20 mouse cellular contexts compared by ENCODE assay signal in the genomic region with DNA sequence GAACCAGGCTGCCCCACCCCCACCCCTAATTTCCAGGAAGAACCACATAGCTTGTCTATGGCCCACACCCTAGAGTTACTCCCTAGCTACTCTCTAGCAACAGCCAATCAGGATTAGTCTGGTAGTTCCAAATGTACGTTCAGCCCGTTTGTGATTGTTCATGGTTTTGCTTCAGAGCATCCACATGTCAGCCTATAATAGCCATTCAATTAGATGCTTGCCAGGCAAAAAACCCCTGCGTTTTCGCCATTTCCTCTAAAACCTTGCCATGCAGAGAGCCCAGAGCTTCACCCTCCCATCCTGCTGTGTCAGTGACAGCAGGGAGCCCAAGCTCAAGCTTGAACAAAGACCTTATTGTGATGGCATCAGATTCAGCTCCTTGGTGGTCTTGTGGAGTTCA. TPM values are rescaled to one million over a fixed set of nuclear protein-coding genes. Genes with fewer than 3 reads are reported as not detected.
DNase-seq lines count a peak whose midpoint lies in the region; ATAC-seq and TF ChIP-seq lines count a peak whose summit lies in the region.
"Had no signal": no experiment of that assay in that cellular context is flagged by ENCODE, and none has a peak within 500 bp of the region (broad histone marks: within the 10 kb centered on the region; RNA-seq: fewer than 3 reads in every experiment).

No protein-coding gene starts in this region.

- no peaks in the 10 kb centered on the region for H3K9me3 ChIP-seq in hindbrain, embryonic 10.5 days
- no peaks in the 10 kb centered on the region for H3K9me3 ChIP-seq in hindbrain, postnatal 0 days (ENCODE audit: low read length)
- no peaks in the 10 kb centered on the region for H3K9me3 ChIP-seq in hindbrain, embryonic 13.5 days
- no peaks in the 10 kb centered on the region for H3K9me3 ChIP-seq in neural tube, embryonic 12.5 days
- H3K9me3 ChIP-seq: G1E; heart, embryonic 13.5 days; liver, embryonic 12.5 days; lung, embryonic 15.5 days had no signal

- no peak overlapping the region for H3K9ac ChIP-seq in hindbrain, postnatal 0 days (replicated peaks; ENCODE audit: low read length)
- H3K9ac ChIP-seq in hindbrain, embryonic 13.5 days = no peak overlapping the region
- H3K9ac ChIP-seq in neural tube, embryonic 12.5 days = no peak overlapping the region
- H3K9ac ChIP-seq in heart, adult 2 months (ENCODE audit: low read depth, low read length) = no peak overlapping the region
- H3K9ac ChIP-seq: heart, embryonic 13.5 days; liver, embryonic 12.5 days; lung, embryonic 15.5 days had no signal

- DNase-seq in hindbrain, embryonic 10.5 days (ENCODE audit: low spot score) = peak; percentile 49
- DNase-seq in hindbrain, postnatal 0 days (ENCODE audit: low spot score) = no peak
- peak; percentile 51 for DNase-seq in ZHBTc4 (ENCODE audit: low read depth, low spot score)
- no peak for DNase-seq in heart, adult 2 months
- DNase-seq in heart, postnatal 14 days = no peak
- DNase-seq: B cell, adult 2 months; cerebellum, adult 11 months; gastrocnemius, postnatal 36 days; kidney, adult 18-20 months; kidney, postnatal 25 days; thymus, adult 2 months had no signal

- ATAC-seq in hindbrain, postnatal 0 days = no peak
- peak; percentile 63; the same call in 1 of the 2 replicates for ATAC-seq in hindbrain, embryonic 13.5 days (ENCODE audit: low FRiP score)
- ATAC-seq in neural tube, embryonic 12.5 days (ENCODE audit: low FRiP score, low read depth) = peak; percentile 72
- ATAC-seq in activated CD4-positive, CD25-positive, alpha-beta regulatory T cell, adult 4 months = no peak
- ATAC-seq: forebrain, embryonic 16.5 days; liver, embryonic 12.5 days had no signal

- TF ChIP-seq EP300 in heart, adult 2 months (IDR thresholded peaks at IDR 0.05; ENCODE audit: insufficient read depth, low read depth, low read length) = no peak

- no peaks in the 10 kb centered on the region for H3K79me2 ChIP-seq in heart, adult 2 months (replicated peaks; ENCODE audit: control insufficient read depth, insufficient read depth, low read length)

- no peaks in the 10 kb centered on the region for H3K27me3 ChIP-seq in hindbrain, embryonic 10.5 days (ENCODE audit: insufficient read depth, poor library complexity, severe bottlenecking)
- no peaks in the 10 kb centered on the region for H3K27me3 ChIP-seq in hindbrain, postnatal 0 days (ENCODE audit: insufficient read depth, low read length)
- no peaks in the 10 kb centered on the region for H3K27me3 ChIP-seq in hindbrain, embryonic 13.5 days
- no peaks in the 10 kb centered on the region for H3K27me3 ChIP-seq in neural tube, embryonic 12.5 days (replicated peaks)
- H3K27me3 ChIP-seq in heart, adult 2 months (ENCODE audit: control insufficient read depth, insufficient read depth, low read length) = no peaks in the 10 kb centered on the region
- H3K27me3 ChIP-seq: heart, embryonic 13.5 days; liver, embryonic 12.5 days; lung, embryonic 15.5 days had no signal

- no peak overlapping the region for H3K4me3 ChIP-seq in hindbrain, embryonic 10.5 days
- no peak overlapping the region for H3K4me3 ChIP-seq in hindbrain, postnatal 0 days (ENCODE audit: low read length)
- H3K4me3 ChIP-seq in hindbrain, embryonic 13.5 days = no peak overlapping the region
- no peak overlapping the region for H3K4me3 ChIP-seq in neural tube, embryonic 12.5 days
- no peak overlapping the region for H3K4me3 ChIP-seq in heart, adult 2 months
- H3K4me3 ChIP-seq: heart, embryonic 13.5 days; liver, embryonic 12.5 days; lung, embryonic 15.5 days had no signal

- 4% methylated on average over 4 of the region's 4 CpGs for WGBS in hindbrain, embryonic 10.5 days
- 15% methylated on average over 4 of the region's 4 CpGs for WGBS in hindbrain, postnatal 0 days
- WGBS in hindbrain, embryonic 13.5 days = 3% methylated on average over 4 of the region's 4 CpGs
- WGBS in neural tube, embryonic 12.5 days = 5% methylated on average over 4 of the region's 4 CpGs
- 51% methylated on average over 4 of the region's 4 CpGs for WGBS in heart, adult 2 months

- no peak for TF ChIP-seq POLR2A in heart, adult 2 months (IDR thresholded peaks at IDR 0.05; ENCODE audit: insufficient read depth, low read depth, low read length)

- intact Hi-C loops in heart, adult 2 months (cut with DNase I) = no loop called here
- intact Hi-C loops in heart, postnatal 14 days (cut with DNase I) = no loop called here

- peaks cover 21% of the 10 kb centered on the region for H3K4me1 ChIP-seq in hindbrain, embryonic 10.5 days (replicated peaks)
- no peaks in the 10 kb centered on the region for H3K4me1 ChIP-seq in hindbrain, postnatal 0 days (ENCODE audit: insufficient read depth, low read length)
- peaks cover 9% of the 10 kb centered on the region for H3K4me1 ChIP-seq in hindbrain, embryonic 13.5 days (replicated peaks)
- H3K4me1 ChIP-seq in neural tube, embryonic 12.5 days = peaks cover 8% of the 10 kb centered on the region
- no peaks in the 10 kb centered on the region for H3K4me1 ChIP-seq in heart, adult 2 months (ENCODE audit: control insufficient read depth, insufficient read depth, low read length)
- H3K4me1 ChIP-seq: liver, embryonic 12.5 days; lung, embryonic 15.5 days had no signal

- H3K36me3 ChIP-seq in hindbrain, embryonic 10.5 days = no peaks in the 10 kb centered on the region
- no peaks in the 10 kb centered on the region for H3K36me3 ChIP-seq in hindbrain, postnatal 0 days (ENCODE audit: insufficient read depth, low read length)
- H3K36me3 ChIP-seq in hindbrain, embryonic 13.5 days = no peaks in the 10 kb centered on the region
- no peaks in the 10 kb centered on the region for H3K36me3 ChIP-seq in neural tube, embryonic 12.5 days
- H3K36me3 ChIP-seq in heart, adult 2 months (ENCODE audit: control insufficient read depth, insufficient read depth, low read length) = no peaks in the 10 kb centered on the region
- H3K36me3 ChIP-seq: G1E; heart, embryonic 13.5 days; liver, embryonic 12.5 days; lung, embryonic 15.5 days had no signal

- TF ChIP-seq CTCF in hindbrain, postnatal 0 days (IDR thresholded peaks at IDR 0.05; ENCODE audit: low read depth) = no peak
- no peak for TF ChIP-seq CTCF in heart, adult 2 months (IDR thresholded peaks at IDR 0.05)

- no peak overlapping the region for H3K4me2 ChIP-seq in hindbrain, postnatal 0 days (ENCODE audit: low read depth, low read length)
- no peak overlapping the region for H3K4me2 ChIP-seq in hindbrain, embryonic 13.5 days
- no peak overlapping the region for H3K4me2 ChIP-seq in neural tube, embryonic 12.5 days (replicated peaks)
- H3K4me2 ChIP-seq: heart, embryonic 13.5 days; liver, embryonic 12.5 days; lung, embryonic 15.5 days had no signal

- 0 out of 2 replicates have a peak overlapping the region, but pooled peaks have one; percentile 50 for H3K27ac ChIP-seq in hindbrain, embryonic 10.5 days
- H3K27ac ChIP-seq in hindbrain, postnatal 0 days = no peak overlapping the region
- H3K27ac ChIP-seq in hindbrain, embryonic 13.5 days = 0 out of 2 replicates have a peak overlapping the region, but pooled peaks have one; percentile 30
- no peak overlapping the region for H3K27ac ChIP-seq in neural tube, embryonic 12.5 days
- no peak overlapping the region for H3K27ac ChIP-seq in heart, adult 2 months
- H3K27ac ChIP-seq: heart, embryonic 13.5 days; liver, embryonic 12.5 days; lung, embryonic 15.5 days had no signal

RNA-seq across cellular contexts. Expression of a gene that starts 16.2 kb away (rescaled TPM):
- polyA plus RNA-seq in hindbrain, embryonic 10.5 days (2016; fragmentation: Nextera tagmentation; extraction: Ambion mirVana) = 0.50 and 1.4 TPM in 2 replicates
- 0.37 and 0.54 TPM in 2 replicates for total RNA-seq in hindbrain, postnatal 0 days (2014; rRNA removed)
- polyA plus RNA-seq in hindbrain, postnatal 0 days (2015; fragmentation: Nextera tagmentation; extraction: Ambion mirVana) = 0.74 and 0.81 TPM in 2 replicates
- polyA plus RNA-seq in hindbrain, embryonic 13.5 days (2015; fragmentation: Nextera tagmentation; extraction: Ambion mirVana) = 0.44 and 0.65 TPM in 2 replicates
- 0.76 and 0.93 TPM in 2 replicates for polyA plus RNA-seq in neural tube, embryonic 12.5 days (2016; fragmentation: Nextera tagmentation; extraction: Ambion mirVana)
- polyA plus RNA-seq in activated CD4-positive, CD25-positive, alpha-beta regulatory T cell, adult 4 months (2017; shearing (Covaris generic)) = not detected
- under 1 TPM; 0.23 to 0.45 TPM for total RNA-seq in heart, adult 2 months (2021)
- 0.10 and 0.47 TPM in 2 replicates for polyA plus RNA-seq in heart, adult 2 months (2012; rRNA removed)
- total RNA-seq in heart, postnatal 14 days (2021) = under 1 TPM; 0.27 to 0.65 TPM
- total RNA-seq: megakaryocyte progenitor cell, adult 5-6 weeks had no signal
- polyA plus RNA-seq: G1E had no signal

Comparison
In these comparisons a context has a peak if more than half of its experiments do, and no peak if none do; other contexts are left out.
1. DNase-seq: peak in hindbrain, embryonic 10.5 days (single experiment) and ZHBTc4 (single experiment); none in hindbrain, postnatal 0 days (single experiment), heart, adult 2 months (0 of 2) and heart, postnatal 14 days (0 of 2).
2. H3K27ac ChIP-seq: peak in hindbrain, embryonic 10.5 days (single experiment) and hindbrain, embryonic 13.5 days (single experiment); none in hindbrain, postnatal 0 days (single experiment), neural tube, embryonic 12.5 days (single experiment) and heart, adult 2 months (single experiment).
3. ATAC-seq: peak in hindbrain, embryonic 13.5 days (single experiment) and neural tube, embryonic 12.5 days (single experiment); none in hindbrain, postnatal 0 days (single experiment) and activated CD4-positive, CD25-positive, alpha-beta regulatory T cell, adult 4 months (single experiment).